Mouse (Mus musculus) MEL (cell line): Measurements from ENCODE around the gene P2rx3. TPM values are rescaled to one million over a fixed set of nuclear protein-coding genes. Genes with fewer than 3 reads are reported as not detected.

ENCODE experiments used
- DNase-seq: peaks from one replicate; pipeline ENCODE4 v3.0.0; 2011; ENCODE audit warnings: low read depth, low spot score
- H3K27ac ChIP-seq: 2 replicates; pipeline ENCODE4 v1.5.1; 2012; ENCODE audit warnings: low read depth, mild to moderate bottlenecking, control low read depth, low read length, moderate library complexity; ENCODE audit not compliant: control insufficient read depth
- H3K27me3 ChIP-seq, 2 experiments: fragments of 150-350 bp in 1 of 2; sonication (generic) in 1 of 2; 2 replicates each; pipeline ENCODE4 v1.6.1; 2012; ENCODE audit warnings: low read length in 2 of 2, mild to moderate bottlenecking in 2 of 2, improper control_type of control experiment in 1 of 2, moderate library complexity in 1 of 2; ENCODE audit not compliant: insufficient read depth in 2 of 2, control insufficient read depth in 1 of 2
- H3K36me3 ChIP-seq, 2 experiments: 2 replicates each; pipeline ENCODE4 v1.6.1; 2012 to 2014; ENCODE audit warnings: low read length in 2 of 2, improper control_type of control experiment in 1 of 2, inconsistent platforms in 1 of 2, mild to moderate bottlenecking in 1 of 2; ENCODE audit not compliant: insufficient read depth in 2 of 2, control insufficient read depth in 1 of 2
- H3K4me1 ChIP-seq, 2 experiments: fragments of 150-350 bp in 1 of 2; sonication (generic) in 1 of 2; 2 replicates each; pipeline ENCODE4 v1.6.1; 2012; ENCODE audit warnings: low read length in 2 of 2, improper control_type of control experiment in 1 of 2, mild to moderate bottlenecking in 1 of 2; ENCODE audit not compliant: insufficient read depth in 2 of 2, control insufficient read depth in 1 of 2
- H3K4me3 ChIP-seq, 2 experiments: fragments of 150-350 bp in 1 of 2; sonication (generic) in 1 of 2; 2 replicates each; pipeline ENCODE4 v1.5.1; 2012; ENCODE audit warnings: low read depth in 2 of 2, low read length in 2 of 2, mild to moderate bottlenecking in 2 of 2, moderate library complexity in 2 of 2, control low read depth in 1 of 2, improper control_type of control experiment in 1 of 2; ENCODE audit not compliant: control insufficient read depth in 1 of 2, insufficient read depth in 1 of 2
- H3K79me2 ChIP-seq: 2 replicates; pipeline ENCODE4 v1.6.1; 2012; ENCODE audit warnings: mild to moderate bottlenecking, low read length, moderate library complexity; ENCODE audit not compliant: control insufficient read depth, poor library complexity, insufficient read depth
- H3K9ac ChIP-seq: 2 replicates; pipeline ENCODE4 v1.6.1; 2012; ENCODE audit warnings: low read depth, mild to moderate bottlenecking, control low read depth, low read length, moderate library complexity; ENCODE audit not compliant: control insufficient read depth, poor library complexity, severe bottlenecking
- H3K9me3 ChIP-seq: fragments of 150-350 bp; sonication (generic); replicated peaks from 2 replicates; pipeline ENCODE4 v1.6.1; 2012; ENCODE audit warnings: mild to moderate bottlenecking, low read length, improper control_type of control experiment, moderate library complexity; ENCODE audit not compliant: insufficient read depth
- CHD1 ChIP-seq: IDR thresholded peaks from 2 replicates; pipeline ENCODE4 v1.6.1; 2012; ENCODE audit warnings: low read depth, mild to moderate bottlenecking, inconsistent platforms, low read length, improper control_type of control experiment
- EP300 ChIP-seq, 2 experiments: IDR thresholded peaks; 2 replicates each; pipeline ENCODE4 v1.6.1; 2011; ENCODE audit warnings: improper control_type of control experiment in 2 of 2, low read length in 2 of 2, low read depth in 1 of 2, mild to moderate bottlenecking in 1 of 2
- ETS1 ChIP-seq: IDR thresholded peaks from 2 replicates; pipeline ENCODE4 v1.6.1; 2012; ENCODE audit warnings: low read depth, mild to moderate bottlenecking, inconsistent platforms, low read length, improper control_type of control experiment, moderate library complexity
- GATA1 ChIP-seq: IDR thresholded peaks from 2 replicates; pipeline ENCODE4 v1.6.1; 2011; ENCODE audit warnings: low read depth, low read length, improper control_type of control experiment
- HCFC1 ChIP-seq: IDR thresholded peaks from 2 replicates; pipeline ENCODE4 v1.6.1; 2012; ENCODE audit warnings: low read depth, mild to moderate bottlenecking, inconsistent platforms, low read length, improper control_type of control experiment, moderate library complexity
- MAFK ChIP-seq: IDR thresholded peaks from 2 replicates; pipeline ENCODE4 v1.6.1; 2011; ENCODE audit warnings: low read depth, mild to moderate bottlenecking, low read length, improper control_type of control experiment, borderline replicate concordance
- MAX ChIP-seq: IDR thresholded peaks from 2 replicates; pipeline ENCODE4 v1.6.1; 2011; ENCODE audit warnings: low read length, improper control_type of control experiment
- MEF2A ChIP-seq: IDR thresholded peaks from 2 replicates; pipeline ENCODE4 v1.6.1; 2014; ENCODE audit warnings: low read depth, mild to moderate bottlenecking, inconsistent platforms, low read length, improper control_type of control experiment; ENCODE audit not compliant: poor library complexity, insufficient replicate concordance, severe bottlenecking; ENCODE audit errors: extremely low read depth
- MXI1 ChIP-seq: IDR thresholded peaks from 2 replicates; pipeline ENCODE4 v1.6.1; 2011; ENCODE audit warnings: mild to moderate bottlenecking, low read depth, low read length, improper control_type of control experiment
- MYB ChIP-seq: IDR thresholded peaks from 2 replicates; pipeline ENCODE4 v1.6.1; 2011; ENCODE audit warnings: mild to moderate bottlenecking, low read depth, low read length, improper control_type of control experiment
- MYC ChIP-seq: IDR thresholded peaks from 2 replicates; pipeline ENCODE4 v1.6.1; 2011; ENCODE audit warnings: low read depth, mild to moderate bottlenecking, low read length, improper control_type of control experiment, moderate library complexity
- NRF1 ChIP-seq: IDR thresholded peaks from 2 replicates; pipeline ENCODE4 v1.6.1; 2014; ENCODE audit warnings: low read depth, mild to moderate bottlenecking, inconsistent platforms, low read length, improper control_type of control experiment, moderate library complexity; ENCODE audit not compliant: poor library complexity, insufficient read depth, severe bottlenecking
- POLR2A ChIP-seq, 2 experiments: IDR thresholded peaks; 2 replicates each; pipeline ENCODE4 v1.6.1; 2011 to 2012; ENCODE audit warnings: low read length in 2 of 2, mild to moderate bottlenecking in 2 of 2, control low read depth in 1 of 2, improper control_type of control experiment in 1 of 2, low read depth in 1 of 2, moderate library complexity in 1 of 2; ENCODE audit not compliant: control insufficient read depth in 1 of 2, insufficient read depth in 1 of 2, poor library complexity in 1 of 2
- POLR2AphosphoS2 ChIP-seq: IDR thresholded peaks from 2 replicates; pipeline ENCODE4 v1.6.1; 2011; ENCODE audit warnings: low read length, improper control_type of control experiment
- RAD21 ChIP-seq: IDR thresholded peaks from 2 replicates; pipeline ENCODE4 v1.6.1; 2011; ENCODE audit warnings: mild to moderate bottlenecking, low read depth, low read length, improper control_type of control experiment
- SMC3 ChIP-seq: IDR thresholded peaks from 2 replicates; pipeline ENCODE4 v1.6.1; 2011; ENCODE audit warnings: low read depth, low read length, improper control_type of control experiment
- TAL1 ChIP-seq: IDR thresholded peaks from 2 replicates; pipeline ENCODE4 v1.6.1; 2012; ENCODE audit warnings: mild to moderate bottlenecking, inconsistent platforms, low read length, moderate library complexity, mixed read lengths
- TBP ChIP-seq: IDR thresholded peaks from 2 replicates; pipeline ENCODE4 v1.8.0; 2011; ENCODE audit warnings: low read depth, low read length, improper control_type of control experiment
- TCF12 ChIP-seq: IDR thresholded peaks from 2 replicates; pipeline ENCODE4 v1.6.1; 2014; ENCODE audit warnings: low read depth, mild to moderate bottlenecking, inconsistent platforms, low read length, improper control_type of control experiment, moderate library complexity
- USF1 ChIP-seq: IDR thresholded peaks from 2 replicates; pipeline ENCODE4 v1.6.1; 2014; ENCODE audit warnings: low read depth, mild to moderate bottlenecking, inconsistent platforms, low read length, improper control_type of control experiment, moderate library complexity
- USF2 ChIP-seq, 2 experiments: IDR thresholded peaks; 2 replicates each; pipeline ENCODE4 v1.6.1; 2011 to 2012; ENCODE audit warnings: improper control_type of control experiment in 2 of 2, low read length in 2 of 2, borderline replicate concordance in 1 of 2, inconsistent platforms in 1 of 2, low read depth in 1 of 2, mild to moderate bottlenecking in 1 of 2; ENCODE audit not compliant: insufficient read depth in 1 of 2
- ZMIZ1 ChIP-seq: IDR thresholded peaks from 2 replicates; pipeline ENCODE4 v1.6.1; 2012; ENCODE audit warnings: low read depth, mild to moderate bottlenecking, inconsistent platforms, low read length, improper control_type of control experiment, moderate library complexity
- ZNF384 ChIP-seq: IDR thresholded peaks from 2 replicates; pipeline ENCODE4 v1.6.1; 2012; ENCODE audit warnings: low read depth, mild to moderate bottlenecking, inconsistent platforms, low read length, improper control_type of control experiment
- polyA plus RNA-seq, 2 experiments: library from polyadenylated mRNA; stranded (reverse) in 1 of 2; unstranded in 1 of 2; fragments of >175 nt in 1 of 2; fragments of >200 nt in 1 of 2; gene quantifications; 2 replicates each; pipeline versions ENCODE4 v1.2.1 to v1.2.4; 2012; ENCODE audit warnings: low replicate concordance in 2 of 2, low read depth in 1 of 2; ENCODE audit not compliant: insufficient read length in 2 of 2, insufficient read depth in 1 of 2, missing spikeins in 1 of 2
- total RNA-seq: library from RNA; depleted of rRNA; stranded (reverse); fragments of 300-350 nt; gene quantifications from 2 replicates; pipeline ENCODE4 v1.2.3, GENCODE M21; 2012

The P2rx3 gene
- total and polyA plus RNA-seq, 3 experiments = 0.36 TPM; not detected in 2

DNA sequence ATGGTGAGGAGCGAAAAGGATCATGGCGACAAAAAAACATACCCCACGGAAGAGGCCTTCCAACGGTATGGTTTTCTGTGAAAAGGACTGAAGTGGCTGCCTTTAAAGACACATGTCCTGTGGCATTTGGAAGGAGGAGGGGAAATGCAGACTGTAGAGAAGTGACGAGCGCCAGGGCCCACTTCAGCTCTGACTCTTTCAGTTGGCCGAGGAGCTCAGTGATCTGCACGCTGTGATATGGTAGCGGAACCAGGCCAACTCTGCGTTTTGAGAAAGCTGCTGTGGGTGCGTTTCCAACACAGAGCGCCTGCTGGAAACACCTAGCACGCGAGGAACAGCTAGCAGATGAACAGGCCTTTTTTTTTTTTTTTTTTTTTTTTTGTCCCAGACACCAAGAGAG, 24.6 kb downstream of the P2rx3 start:
- Histone ChIP-seq H3K79me2 (no peaks in the 10 kb centered on the region), H3K9ac (peak overlapping the region; percentile 68), H3K36me3 (peaks cover 0 to 31% of the 10 kb centered on the region in 2 experiments; a peak in 2 of 4 replicates), H3K27ac (peak overlapping the region; percentile 95), H3K4me3 (peak overlapping the region; percentile 30 to 46), H3K9me3 (no peaks in the 10 kb centered on the region), H3K4me1 (peaks cover 22 to 28% of the 10 kb centered on the region in 2 experiments), H3K27me3 (no peaks in the 10 kb centered on the region)
- peak; percentile 85 for DNase-seq
- TF ChIP-seq ETS1 (0 out of 2 replicates have a peak, but pooled peaks have one; percentile 13), SMC3 (no peak), TBP (0 out of 2 replicates have a peak, but pooled peaks have one; percentile 4), MXI1 (no peak), ZMIZ1 (0 out of 2 replicates have a peak, but pooled peaks have one; percentile 36), EP300 (IDR thresholded peaks at IDR 0.05; ENCODE audit: low read depth in 1 of 2, low read length in 2 of 2) (peak in 1 of 2 experiments; percentile 14; a peak in 2 of 4 replicates), ZNF384 (peak; percentile 85), USF2 (IDR thresholded peaks at IDR 0.05; ENCODE audit: borderline replicate concordance in 1 of 2, insufficient read depth in 1 of 2, low read depth in 1 of 2, low read length in 2 of 2) (no peak), TAL1 (no peak), HCFC1 (peak; percentile 16; the same call in 1 of the 2 replicates), POLR2A (IDR thresholded peaks at IDR 0.05; ENCODE audit: control insufficient read depth in 1 of 2, insufficient read depth in 1 of 2, low read depth in 1 of 2, low read length in 2 of 2, poor library complexity in 1 of 2) (peak in 1 of 2 experiments; percentile 54; a peak in 2 of 4 replicates)

- DNase-seq = peak; percentile 72
- Histone ChIP-seq H3K4me3 (peak overlapping the region; percentile 39 to 46), H3K79me2 (no peaks in the 10 kb centered on the region), H3K27ac (peak overlapping the region; percentile 95), H3K27me3 (no peaks in the 10 kb centered on the region), H3K4me1 (peaks cover 22 to 28% of the 10 kb centered on the region in 2 experiments), H3K36me3 (peaks cover 0 to 31% of the 10 kb centered on the region in 2 experiments; a peak in 2 of 4 replicates), H3K9ac (peak overlapping the region; percentile 68), H3K9me3 (no peaks in the 10 kb centered on the region)
- TF ChIP-seq MYC = peak; percentile 80; the same call in 1 of the 2 replicates
- TF ChIP-seq CHD1 = no peak
- TF ChIP-seq USF2 (IDR thresholded peaks at IDR 0.05; ENCODE audit: borderline replicate concordance in 1 of 2, insufficient read depth in 1 of 2, low read depth in 1 of 2, low read length in 2 of 2) = 0 out of 4 replicates have a peak, but pooled peaks of 1 of the 2 experiments have one; percentile 31
- no peak for TF ChIP-seq RAD21
- TF ChIP-seq MAX = 0 out of 2 replicates have a peak, but pooled peaks have one; percentile 45
- no peak for TF ChIP-seq MYB
- peak; percentile 58 to 66; a peak in 3 of 4 replicates for TF ChIP-seq EP300 (IDR thresholded peaks at IDR 0.05; ENCODE audit: low read depth in 1 of 2, low read length in 2 of 2)
- TF ChIP-seq TCF12 = no peak; the same call in 1 of the 2 replicates
- TF ChIP-seq MAFK = no peak
- peak; percentile 65 for TF ChIP-seq GATA1
- no peak for TF ChIP-seq MEF2A
- no peak for TF ChIP-seq POLR2AphosphoS2
- TF ChIP-seq TBP = peak; percentile 56; the same call in 1 of the 2 replicates
- no peak for TF ChIP-seq NRF1
- peak; percentile 82 for TF ChIP-seq USF1
These were observed 25.2 kb downstream of the P2rx3 start for GRCm38 (mm10) chr2:85011906-85012604.
